Mouse (Mus musculus): ENCODE measurements around the gene Trmt10c. TPM values are rescaled to one million over a fixed set of nuclear protein-coding genes. Genes with fewer than 3 reads are reported as not detected.
"Not testable (repeated sequence)": the region's sequence is repeated elsewhere in the genome, so short reads cannot be mapped to it uniquely, and the experiment has no call there.

Gene Trmt10c
- total RNA-seq, 2 experiments from 2014 or later: 17.4 to 17.8 TPM

GRCm38 (mm10) chr16:56055911-56056310 is 18.3 kb upstream of the Trmt10c start:
- no peak for DNase-seq (ENCODE audit: low spot score in 2 of 2)

GRCm38 (mm10) chr16:56048038-56048437 is 10.4 kb upstream of the Trmt10c start, which contains the start of gene Senp7:
TSS of gene Senp7 (plus strand) at chr16:56048338.
- not testable (repeated sequence) for DNase-seq (ENCODE audit: low spot score in 2 of 2)

GRCm38 (mm10) chr16:56038090-56038489 is 471 bp upstream of the Trmt10c start:
- no peak for DNase-seq (ENCODE audit: low spot score in 2 of 2)

- DNase-seq (ENCODE audit: low spot score in 2 of 2): no peak
Observed at GRCm38 (mm10) chr16:56036501-56036900, 1.1 kb downstream of the Trmt10c start.

- no peak for DNase-seq (ENCODE audit: low spot score in 2 of 2)
Observed at GRCm38 (mm10) chr16:56034566-56034965, 3.1 kb downstream of the Trmt10c start.

- DNase-seq (ENCODE audit: low spot score in 2 of 2): peak; percentile 94
Observed at GRCm38 (mm10) chr16:56029661-56030082, 7.9 kb downstream of the Trmt10c start, which contains the start of gene Pcnp. TSS of gene Pcnp (minus strand) at chr16:56029739.

GRCm38 (mm10) chr16:56028722-56029551 is 8.7 kb downstream of the Trmt10c start:
- no peak for DNase-seq (ENCODE audit: low spot score in 2 of 2)

- no peak for DNase-seq (ENCODE audit: low spot score in 2 of 2)
Observed at GRCm38 (mm10) chr16:56027854-56028629, 9.6 kb downstream of the Trmt10c start.

GRCm38 (mm10) chr16:56019660-56020059 is 18.0 kb downstream of the Trmt10c start:
- DNase-seq (ENCODE audit: low spot score in 2 of 2): no peak

- DNase-seq (ENCODE audit: low spot score in 2 of 2): no peak
Observed at GRCm38 (mm10) chr16:56014076-56014475, 23.5 kb downstream of the Trmt10c start.

GRCm38 (mm10) chr16:56012789-56013743 is 24.6 kb downstream of the Trmt10c start:
- DNase-seq (ENCODE audit: low spot score in 2 of 2): no peak

GRCm38 (mm10) chr16:56008862-56009261 is 28.8 kb downstream of the Trmt10c start:
- no peak for DNase-seq (ENCODE audit: low spot score in 2 of 2)

- DNase-seq (ENCODE audit: low spot score in 2 of 2): no peak
Observed at GRCm38 (mm10) chr16:56006798-56007197, 30.8 kb downstream of the Trmt10c start.

GRCm38 (mm10) chr16:55994235-55994634 is 43.4 kb downstream of the Trmt10c start:
- no peak for DNase-seq (ENCODE audit: low spot score in 2 of 2)

GRCm38 (mm10) chr16:55990311-55990710 is 47.3 kb downstream of the Trmt10c start:
- DNase-seq (ENCODE audit: low spot score in 2 of 2): no peak

- no peak for DNase-seq (ENCODE audit: low spot score in 2 of 2)
Observed at GRCm38 (mm10) chr16:55986001-55986400, 51.6 kb downstream of the Trmt10c start.

Small RNAs within 50 kb of the gene (microRNA-seq; reads per million reads assigned to microRNA genes)
- gene Gm24047: not detected

Other genes with a start within 250 kb of the Trmt10c start
- 1 to 10 TPM; 6.8 to 7.4 TPM for gene Nfkbiz, start 198.9 kb downstream of the Trmt10c start, total RNA-seq (2021)
- gene Nxpe3, start 142.5 kb downstream of the Trmt10c start, total RNA-seq (2021): 1 to 10 TPM; 2.5 to 3.0 TPM
- gene Cep97, start 103.0 kb downstream of the Trmt10c start, total RNA-seq (2021): 10 to 100 TPM; 10.8 to 13.0 TPM
- gene Rpl24, start 71.5 kb downstream of the Trmt10c start, total RNA-seq (2021): 100 to 1,000 TPM; 893 to 927 TPM
- 10 to 100 TPM; 14.7 to 15.0 TPM for gene Zbtb11, start 63.9 kb downstream of the Trmt10c start, total RNA-seq (2021)
- gene Pcnp, start 8.1 kb downstream of the Trmt10c start, total RNA-seq (2021): 100 to 1,000 TPM; 104 to 109 TPM
- gene Senp7, start 10.5 kb upstream of the Trmt10c start, total RNA-seq (2021): 10 to 100 TPM; 32.6 to 33.9 TPM
- gene Impg2, start 166.5 kb upstream of the Trmt10c start, total RNA-seq (2021): under 1 TPM; 0.28 to 0.42 TPM

All from adrenal gland, postnatal 4 days (tissue).